Comparison of ENCODE assay signal across 26 mouse cellular contexts in genomic region chr19:43902887-43903286, GRCm38 (mm10). TPM values are rescaled to one million over a fixed set of nuclear protein-coding genes. Genes with fewer than 3 reads are reported as not detected.
DNase-seq lines count a peak whose midpoint lies in the region; ATAC-seq lines count a peak whose summit lies in the region.
"Had no signal": no experiment of that assay in that cellular context is flagged by ENCODE, and none has a peak within 500 bp of the region (broad histone marks: within the 10 kb centered on the region; RNA-seq: fewer than 3 reads in every experiment).

No protein-coding gene starts in this region.

- H3K4me1 ChIP-seq in limb, embryonic 11.5 days (ENCODE audit: control insufficient read depth, insufficient read depth, low read length) = no peaks in the 10 kb centered on the region
- 0 out of 2 replicates have a peak, but pooled peaks cover 4% of the 10 kb centered on the region for H3K4me1 ChIP-seq in limb, embryonic 10.5 days
- H3K4me1 ChIP-seq: embryonic facial prominence, embryonic 13.5 days; embryonic facial prominence, embryonic 15.5 days; forebrain, embryonic 12.5 days had no signal

- H3K4me3 ChIP-seq in limb, embryonic 11.5 days (ENCODE audit: low read depth, low read length) = no peak overlapping the region
- no peak overlapping the region for H3K4me3 ChIP-seq in limb, embryonic 10.5 days
- H3K4me3 ChIP-seq: embryonic facial prominence, embryonic 13.5 days; embryonic facial prominence, embryonic 15.5 days; erythroblast, embryonic 14.5 days; forebrain, embryonic 10.5 days; forebrain, embryonic 12.5 days had no signal

- DNase-seq in embryo, embryonic 10 days (ENCODE audit: low spot score) = peak; percentile 29
- DNase-seq in embryo, embryonic 11 days = no peak
- DNase-seq in limb, embryonic 11.5 days (ENCODE audit: low spot score) = peak; percentile 44
- DNase-seq in limb, embryonic 10.5 days (ENCODE audit: low spot score) = no peak
- DNase-seq in ES-CJ7 (ENCODE audit: low read depth, low spot score) = peak; percentile 36
- peak; percentile 54 for DNase-seq in ZHBTc4 (ENCODE audit: low read depth, low spot score)
- no peak for DNase-seq in adrenal gland, adult 8-10 months
- DNase-seq: adrenal gland, adult 2 months; adrenal gland, postnatal 14 days; adrenal gland, postnatal 36 days; B cell, adult 2 months; cerebellum, adult 11 months; cerebellum, adult 18-20 months; cerebellum, adult 8-10 months; cerebellum, adult 9-11 months; cerebellum, postnatal 14 days; cerebellum, postnatal 36 days had no signal

- no peak overlapping the region for H3K4me2 ChIP-seq in limb, embryonic 11.5 days (ENCODE audit: low read depth, severe bottlenecking)
- H3K4me2 ChIP-seq: embryonic facial prominence, embryonic 13.5 days; embryonic facial prominence, embryonic 15.5 days; forebrain, embryonic 12.5 days had no signal

- no peaks in the 10 kb centered on the region for H3K9me3 ChIP-seq in limb, embryonic 11.5 days (ENCODE audit: control insufficient read depth, low read length)
- H3K9me3 ChIP-seq in limb, embryonic 10.5 days (replicated peaks) = no peaks in the 10 kb centered on the region
- H3K9me3 ChIP-seq: embryonic facial prominence, embryonic 13.5 days; embryonic facial prominence, embryonic 15.5 days; forebrain, embryonic 10.5 days; forebrain, embryonic 12.5 days had no signal

- no peak for ATAC-seq in limb, embryonic 11.5 days (ENCODE audit: insufficient number of reproducible peaks, low FRiP score, low TSS enrichment, low read depth)
- ATAC-seq: CD4-positive, CD25-positive, alpha-beta regulatory T cell, adult 4 months; forebrain, embryonic 14.5 days; forebrain, embryonic 16.5 days had no signal

- H3K27ac ChIP-seq in limb, embryonic 11.5 days (replicated peaks; ENCODE audit: low read depth, low read length) = no peak overlapping the region
- H3K27ac ChIP-seq in limb, embryonic 10.5 days = no peak overlapping the region
- H3K27ac ChIP-seq: embryonic facial prominence, embryonic 13.5 days; embryonic facial prominence, embryonic 15.5 days; forebrain, embryonic 10.5 days; forebrain, embryonic 12.5 days had no signal

- no peak overlapping the region for H3K9ac ChIP-seq in limb, embryonic 11.5 days (ENCODE audit: low read length)
- H3K9ac ChIP-seq: embryonic facial prominence, embryonic 13.5 days; embryonic facial prominence, embryonic 15.5 days; forebrain, embryonic 12.5 days had no signal

- no peaks in the 10 kb centered on the region for H3K27me3 ChIP-seq in limb, embryonic 11.5 days (ENCODE audit: control insufficient read depth, insufficient read depth, low read length)
- no peaks in the 10 kb centered on the region for H3K27me3 ChIP-seq in limb, embryonic 10.5 days (ENCODE audit: low read depth, poor library complexity, severe bottlenecking)
- H3K27me3 ChIP-seq: CH12.LX; embryonic facial prominence, embryonic 13.5 days; embryonic facial prominence, embryonic 15.5 days; forebrain, embryonic 12.5 days had no signal

- no peaks in the 10 kb centered on the region for H3K36me3 ChIP-seq in limb, embryonic 11.5 days (ENCODE audit: control insufficient read depth, insufficient read depth, low read length)
- peaks cover 32% of the 10 kb centered on the region for H3K36me3 ChIP-seq in limb, embryonic 10.5 days
- H3K36me3 ChIP-seq: forebrain, embryonic 12.5 days had no signal

- WGBS in limb, embryonic 11.5 days = 30% methylated on average over 12 of the region's 12 CpGs
- 37% methylated on average over 12 of the region's 12 CpGs for WGBS in limb, embryonic 10.5 days

RNA-seq across cellular contexts. Expression of gene Dnmbp, which starts 37.1 kb away (rescaled TPM):
- polyA plus RNA-seq in limb, embryonic 11.5 days (2014; fragmentation: Nextera tagmentation; extraction: Ambion mirVana) = 25.1 and 26.0 TPM in 2 replicates
- 19.4 and 22.0 TPM in 2 replicates for polyA plus RNA-seq in limb, embryonic 10.5 days (2016; fragmentation: Nextera tagmentation; extraction: Ambion mirVana)
- total RNA-seq in adrenal gland, adult 8-10 months (2022) = 10 to 100 TPM; 15.2 to 24.8 (median 20.3) TPM
- polyA plus RNA-seq: erythroblast, embryonic 14.5 days had no signal

Comparison
In these comparisons a context has a peak if more than half of its experiments do, and no peak if none do; other contexts are left out.
1. DNase-seq: peak in embryo, embryonic 10 days (single experiment), limb, embryonic 11.5 days (single experiment), ES-CJ7 (single experiment) and ZHBTc4 (single experiment); none in embryo, embryonic 11 days (single experiment), limb, embryonic 10.5 days (single experiment) and adrenal gland, adult 8-10 months (single experiment).